Mouse (Mus musculus) thymus, postnatal 25 days (tissue): ENCODE data around the gene Ddc.

Source experiments
- DNase-seq: peaks from one replicate; pipeline ENCODE4 v3.0.0; 2022

Ddc gene

DNA sequence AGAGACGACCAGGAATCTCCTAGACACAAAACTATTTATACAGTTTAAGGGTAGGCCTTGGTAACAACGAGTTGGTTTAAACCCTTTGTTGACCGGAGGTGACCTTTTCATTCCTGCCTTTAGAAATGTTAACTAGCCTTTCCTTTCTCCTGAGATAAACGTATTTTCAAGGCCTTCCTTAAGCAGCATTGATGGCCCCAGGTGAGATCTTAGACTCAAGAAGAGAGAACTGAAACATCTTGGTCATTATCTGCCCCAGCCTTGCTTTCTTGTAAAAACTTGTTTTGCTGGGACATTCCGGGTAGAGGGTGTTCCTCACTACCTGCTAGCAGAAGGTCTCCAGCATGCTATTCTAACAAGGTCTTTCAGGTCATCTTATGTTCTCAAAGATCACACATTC, 7.1 kb upstream of the Ddc start:
- DNase-seq = no peak

GRCm38 (mm10) chr11:11901509-11901908, 3.6 kb upstream of the Ddc start:
- no peak for DNase-seq

- DNase-seq = no peak
Measured at GRCm38 (mm10) chr11:11898496-11898895, 552 bp upstream of the Ddc start.

DNA sequence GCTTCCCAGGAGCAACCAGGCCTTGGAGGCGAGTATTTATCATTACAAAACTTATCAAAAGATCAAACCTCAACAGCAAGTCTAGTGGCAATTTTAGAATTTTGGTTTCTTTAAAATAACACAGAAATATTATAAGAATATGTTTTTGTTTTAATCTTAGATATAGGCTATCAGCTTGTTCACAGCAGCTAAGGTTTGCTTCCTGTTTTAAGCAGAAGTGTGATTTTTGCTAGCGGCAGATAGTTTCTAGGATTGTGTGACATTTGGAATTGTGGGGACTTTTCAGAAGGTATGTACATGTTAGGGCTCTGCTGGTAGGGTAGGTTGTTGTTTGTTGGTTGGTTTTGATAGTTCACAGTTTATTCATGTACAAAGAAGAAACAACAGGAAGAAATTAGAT, 2.5 kb downstream of the Ddc start:
- DNase-seq = no peak

DNA sequence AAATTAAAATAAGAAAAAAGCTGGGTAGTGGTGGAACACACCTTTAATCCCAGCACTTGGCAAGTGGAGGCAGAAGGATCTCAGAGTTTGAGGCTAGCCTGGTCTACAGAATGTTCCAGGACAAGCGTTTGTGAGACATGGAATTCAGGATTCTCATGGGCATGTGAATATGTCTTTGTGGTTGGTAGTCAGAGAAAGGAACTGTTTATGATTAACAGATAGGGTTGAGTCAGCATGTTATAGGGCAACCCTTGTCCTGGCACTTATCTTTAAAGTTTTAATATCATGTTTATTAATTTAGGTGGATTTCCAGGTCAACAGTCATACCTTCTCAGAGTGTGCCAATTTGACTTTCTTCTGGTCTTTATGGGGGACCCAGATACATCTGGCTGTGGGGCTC, 4.2 kb downstream of the Ddc start:
- DNase-seq = no peak

- DNase-seq = no peak
Measured at GRCm38 (mm10) chr11:11892993-11893602, 4.8 kb downstream of the Ddc start.

- no peak for DNase-seq
Measured at GRCm38 (mm10) chr11:11891832-11892231, 6.1 kb downstream of the Ddc start.

DNA sequence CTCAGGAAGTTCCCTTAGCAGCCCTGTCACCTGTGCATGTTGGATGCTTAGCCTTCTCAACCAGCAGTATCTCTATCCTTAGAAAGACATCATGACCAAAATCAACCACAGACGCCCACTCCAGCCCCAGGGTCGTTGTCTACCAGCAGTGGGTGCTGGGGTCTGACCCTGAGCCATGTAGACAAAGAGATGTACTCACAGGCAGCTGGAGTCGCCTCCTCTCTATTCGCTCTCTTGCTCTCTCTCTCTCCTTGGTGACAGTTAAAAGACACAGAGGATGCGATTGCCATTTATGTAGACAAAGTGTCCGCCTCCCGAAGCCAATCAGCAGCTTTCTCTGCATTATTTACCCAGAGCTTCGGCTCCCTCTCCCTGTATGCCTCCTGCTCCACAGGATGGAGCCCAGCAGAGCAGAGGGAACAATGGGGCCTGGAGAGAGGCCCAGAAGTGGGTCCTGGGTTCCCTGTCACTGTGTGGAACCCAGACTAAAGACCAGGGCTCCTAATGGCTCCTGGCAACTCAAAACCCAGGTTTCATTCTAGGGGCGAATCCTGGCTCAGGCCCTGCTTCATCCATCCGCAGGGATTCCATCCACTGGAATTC, 7.7 kb downstream of the Ddc start:
- no peak for DNase-seq

DNA sequence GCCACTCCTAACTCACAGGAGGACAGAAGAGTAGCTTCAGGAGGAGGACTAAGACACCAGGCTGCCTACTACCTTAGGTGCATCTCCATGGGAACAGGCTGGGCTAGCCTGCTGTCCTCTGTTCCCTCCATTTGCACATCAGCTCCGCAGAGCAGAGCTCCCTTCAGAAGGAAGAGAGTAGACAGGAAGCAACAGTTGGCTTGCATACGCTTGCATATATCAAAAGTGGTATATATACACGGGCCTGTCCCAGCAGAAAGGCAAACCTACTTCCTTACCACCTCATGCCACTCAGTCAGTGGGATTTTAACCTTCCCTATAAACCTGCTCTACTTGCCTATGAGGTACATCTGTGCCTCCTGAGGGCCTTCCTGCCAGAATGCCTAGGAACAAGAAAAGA, 9.2 kb downstream of the Ddc start:
- no peak for DNase-seq

- DNase-seq = no peak
Measured at GRCm38 (mm10) chr11:11888051-11888450, 9.9 kb downstream of the Ddc start.

- DNase-seq = no peak
Measured at GRCm38 (mm10) chr11:11886403-11886998, 11.4 kb downstream of the Ddc start.

DNA sequence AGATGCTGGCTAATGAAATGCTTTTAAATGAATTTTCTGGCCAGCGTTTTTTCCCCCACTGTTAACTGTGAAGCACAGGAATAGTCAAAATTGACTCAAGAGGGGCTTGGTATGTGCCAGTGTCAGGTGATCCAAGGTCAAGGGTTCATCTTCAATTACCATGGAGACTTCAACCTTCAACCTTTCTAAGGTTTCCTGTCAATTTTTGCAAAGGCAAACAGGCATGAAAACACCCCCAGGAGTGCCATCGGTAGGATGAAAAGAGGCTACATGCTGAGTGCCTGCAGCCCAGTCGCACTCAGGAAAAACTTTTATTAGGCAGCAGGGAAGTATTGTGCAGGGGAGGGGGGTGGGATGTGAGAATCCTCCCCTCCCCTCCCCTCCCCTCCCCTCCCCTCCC, 12.0 kb downstream of the Ddc start:
- DNase-seq = no peak

DNA sequence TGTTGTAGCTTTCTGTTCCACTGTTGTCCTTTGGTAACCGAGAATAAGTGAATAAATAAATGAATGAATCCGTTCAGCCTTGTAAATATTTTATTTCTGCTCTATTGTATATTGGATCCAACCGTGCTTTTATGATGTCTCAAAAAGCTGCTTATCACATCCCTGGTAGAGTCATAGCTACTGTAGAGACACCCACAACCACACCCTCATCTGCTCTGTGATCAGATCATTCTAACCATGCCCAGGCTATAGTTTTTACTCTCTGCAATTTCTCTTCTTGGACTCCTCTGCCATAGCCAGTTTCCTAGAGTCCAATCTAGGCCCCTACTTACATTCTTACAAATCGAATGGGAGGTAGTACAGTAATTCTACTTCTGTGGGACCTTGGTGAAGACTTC, 12.7 kb downstream of the Ddc start:
- DNase-seq = no peak

GRCm38 (mm10) chr11:11884533-11885245, 13.3 kb downstream of the Ddc start:
- DNase-seq = no peak

- DNase-seq = no peak
Measured at GRCm38 (mm10) chr11:11881783-11882155, 16.2 kb downstream of the Ddc start.

GRCm38 (mm10) chr11:11881026-11881782, 16.7 kb downstream of the Ddc start:
- no peak for DNase-seq

DNA sequence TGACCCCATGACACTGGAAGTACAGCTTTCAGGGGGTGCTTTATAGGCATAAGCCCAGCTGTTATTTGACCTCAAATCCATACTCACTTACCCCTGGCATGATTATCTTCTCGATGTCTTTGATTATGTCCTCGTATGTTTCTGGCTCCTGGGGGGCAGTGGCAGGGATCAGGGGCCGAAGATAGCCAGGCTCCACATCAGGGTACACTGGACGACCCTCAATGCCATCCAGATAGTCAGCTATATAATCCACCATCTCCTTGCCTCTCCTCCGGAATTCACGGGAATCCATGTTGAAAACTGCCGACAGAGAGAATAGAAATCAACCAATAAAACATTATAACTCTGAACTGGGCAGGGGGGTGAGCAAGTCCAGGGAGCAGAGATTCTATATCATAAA, 17.6 kb downstream of the Ddc start:
- no peak for DNase-seq

GRCm38 (mm10) chr11:11879699-11880002, 18.3 kb downstream of the Ddc start:
- DNase-seq = no peak

DNA sequence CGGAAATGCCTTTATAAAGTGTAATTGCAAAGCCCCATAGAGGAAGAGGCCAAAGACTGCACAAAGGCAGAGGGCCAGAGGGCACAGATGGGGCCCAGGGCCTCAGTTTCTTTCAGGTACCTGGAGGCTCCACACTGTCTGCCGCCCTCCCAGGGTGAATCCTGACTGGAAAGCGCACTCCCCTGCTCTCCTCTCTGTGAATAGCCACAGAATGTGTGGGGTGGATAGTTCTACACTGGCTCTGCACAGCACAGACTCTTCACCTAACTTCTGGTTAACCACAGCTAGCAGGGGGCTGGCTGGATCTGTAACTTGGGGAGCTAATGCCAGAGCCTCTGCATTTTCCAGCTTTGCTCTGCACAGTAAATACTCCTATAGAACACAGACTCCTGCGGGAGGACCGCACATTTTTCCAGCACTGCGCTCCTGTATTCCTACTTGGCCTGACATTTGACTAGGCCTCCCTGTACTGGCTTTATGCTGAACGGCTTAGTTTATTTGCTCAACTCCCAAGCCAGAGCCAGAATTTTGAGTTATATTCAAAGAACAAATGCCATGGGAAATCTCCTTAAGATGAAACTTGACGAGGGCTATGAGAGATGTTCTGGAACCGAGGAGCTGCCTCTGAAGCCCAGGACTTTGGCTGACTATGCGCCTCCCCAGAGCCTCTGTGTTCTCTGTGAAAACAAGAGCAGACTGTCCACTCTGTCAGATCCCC, 18.8 kb downstream of the Ddc start:
- DNase-seq = peak; percentile 22

GRCm38 (mm10) chr11:11878278-11878980, 19.5 kb downstream of the Ddc start:
- DNase-seq = peak; percentile 24

GRCm38 (mm10) chr11:11877891-11878277, 20.1 kb downstream of the Ddc start:
- no peak for DNase-seq

GRCm38 (mm10) chr11:11876366-11876765, 21.6 kb downstream of the Ddc start:
- DNase-seq = no peak
